Mouse (Mus musculus) forebrain, embryonic 11.5 days (tissue): ENCODE data around the gene Slc18b1. TPM values are rescaled to one million over a fixed set of nuclear protein-coding genes. Genes with fewer than 3 reads are reported as not detected.
"Not testable (repeated sequence)": the region's sequence is repeated elsewhere in the genome, so short reads cannot be mapped to it uniquely, and the experiment has no call there.

Experiments used
- ATAC-seq: fragments of 200-750 bp; cut with Nextera tagmentation; replicated peaks from 2 replicates; pipeline ENCODE4 v1.8.0; 2017; ENCODE audit warnings: moderate TSS enrichment; ENCODE audit not compliant: low FRiP score
- DNase-seq: peaks from one replicate; pipeline ENCODE4 v3.0.0-alpha.2; 2017; ENCODE audit warnings: low spot score
- H3K27ac ChIP-seq: fragments of 300-500 bp; sonication (generic); 2 replicates; pipeline ENCODE4 v1.5.1; 2014; ENCODE audit warnings: low read depth, low read length
- H3K27me3 ChIP-seq: fragments of 300-500 bp; sonication (generic); 2 replicates; pipeline ENCODE4 v1.6.1; 2014; ENCODE audit warnings: mild to moderate bottlenecking, low read length, mixed read lengths; ENCODE audit not compliant: control insufficient read depth, insufficient read depth
- H3K36me3 ChIP-seq: fragments of 300-500 bp; sonication (generic); 2 replicates; pipeline ENCODE4 v1.6.1; 2014; ENCODE audit warnings: mild to moderate bottlenecking, low read length, moderate library complexity, mixed read lengths; ENCODE audit not compliant: control insufficient read depth, insufficient read depth
- H3K4me1 ChIP-seq: fragments of 300-500 bp; sonication (generic); replicated peaks from 2 replicates; pipeline ENCODE4 v1.6.1; 2014; ENCODE audit warnings: low read length, mixed read lengths; ENCODE audit not compliant: control insufficient read depth, insufficient read depth
- H3K4me2 ChIP-seq: fragments of 300-500 bp; sonication (generic); 2 replicates; pipeline ENCODE4 v1.6.1; 2014; ENCODE audit warnings: low read depth, mild to moderate bottlenecking, low read length, moderate library complexity, mixed read lengths; ENCODE audit not compliant: severe bottlenecking
- H3K4me3 ChIP-seq: fragments of 300-500 bp; sonication (generic); 2 replicates; pipeline ENCODE4 v1.5.1; 2014; ENCODE audit warnings: low read depth, low read length
- H3K9ac ChIP-seq: fragments of 300-500 bp; sonication (generic); 2 replicates; pipeline ENCODE4 v1.6.1; 2014; ENCODE audit warnings: low read length
- H3K9me3 ChIP-seq: fragments of 300-500 bp; sonication (generic); 2 replicates; pipeline ENCODE4 v1.6.1; 2016; ENCODE audit warnings: low read length, mixed read lengths; ENCODE audit not compliant: control insufficient read depth
- WGBS: fragments of 180-500 bp; shearing (Covaris S2); extraction: QIAGEN DNeasy Blood & Tissue Kit; methylation state at CpG from one replicate; pipeline ENCODE4 v1.1.7; 2014; 5-methylcytosine and 5-hydroxymethylcytosine counted together
- polyA plus RNA-seq: library from polyadenylated mRNA; unstranded; fragments of >200 nt; fragmentation: Nextera tagmentation; extraction: Ambion mirVana; gene quantifications from 2 replicates; pipeline ENCODE4 v1.2.1, GENCODE M21; 2014

The Slc18b1 gene
- polyA plus RNA-seq, 1 experiment from 2014 or later = 20.9 TPM

DNA sequence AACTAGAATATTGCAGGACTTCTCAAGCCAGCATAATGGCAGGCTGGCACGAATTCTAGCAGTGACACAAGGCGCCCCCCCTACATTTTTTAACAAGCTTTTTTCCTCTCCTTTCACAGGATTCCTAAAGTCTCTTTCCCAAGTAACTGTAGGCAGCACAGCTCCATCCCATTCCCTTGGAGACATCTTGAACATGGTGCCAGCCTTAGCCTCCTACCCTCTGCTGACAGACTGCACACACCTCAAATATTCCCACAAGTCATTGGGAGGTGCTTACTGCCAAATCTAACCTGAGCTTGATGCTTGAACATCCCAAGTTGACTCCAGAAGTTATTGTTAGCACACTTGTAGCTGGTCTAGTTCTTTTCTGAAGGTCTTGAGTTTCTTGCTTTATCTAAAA is 12.7 kb upstream of the Slc18b1 start:
- H3K4me3 ChIP-seq = no peak overlapping the region
- H3K4me2 ChIP-seq = no peak overlapping the region
- no peak for ATAC-seq
- H3K27ac ChIP-seq = no peak overlapping the region
- H3K9me3 ChIP-seq = no peaks in the 10 kb centered on the region
- H3K9ac ChIP-seq = no peak overlapping the region
- DNase-seq = no peak
- H3K36me3 ChIP-seq = peaks cover 11% of the 10 kb centered on the region
- 36% methylated on average over 2 of the region's 2 CpGs for WGBS
- no peaks in the 10 kb centered on the region for H3K27me3 ChIP-seq
- peaks cover 2% of the 10 kb centered on the region; the same call in 1 of the 2 replicates for H3K4me1 ChIP-seq

GRCm38 (mm10) chr10:23785599-23785998 is 11.2 kb upstream of the Slc18b1 start:
- H3K27ac ChIP-seq, H3K9me3 ChIP-seq, H3K27me3 ChIP-seq, DNase-seq, H3K4me1 ChIP-seq, ATAC-seq: not testable (repeated sequence)
- H3K4me3 ChIP-seq = peak overlapping the region; percentile 85
- peak overlapping the region; percentile 91 for H3K9ac ChIP-seq
- H3K36me3 ChIP-seq = peaks cover 11% of the 10 kb centered on the region
- WGBS = 43% methylated on average over 7 of the region's 7 CpGs
- H3K4me2 ChIP-seq = peak overlapping the region; percentile 89

GRCm38 (mm10) chr10:23786040-23786439 is 10.7 kb upstream of the Slc18b1 start:
- Histone ChIP-seq H3K9ac (peak overlapping the region; percentile 91), H3K27me3 (no peaks in the 10 kb centered on the region), H3K27ac (no peak overlapping the region), H3K9me3 (no peaks in the 10 kb centered on the region), H3K36me3 (peaks cover 11% of the 10 kb centered on the region), H3K4me1 (peaks cover 2% of the 10 kb centered on the region; the same call in 1 of the 2 replicates), H3K4me3 (peak overlapping the region; percentile 85), H3K4me2 (peak overlapping the region; percentile 89)
- ATAC-seq = no peak
- 0% methylated on average over 4 of the region's 4 CpGs for WGBS
- no peak for DNase-seq

- H3K9ac ChIP-seq = peak overlapping the region; percentile 91
- not testable (repeated sequence) for DNase-seq, H3K4me1 ChIP-seq, H3K27me3 ChIP-seq, ATAC-seq, H3K9me3 ChIP-seq
- peak overlapping the region; percentile 89 for H3K4me2 ChIP-seq
- H3K4me3 ChIP-seq = peak overlapping the region; percentile 85
- peaks cover 11% of the 10 kb centered on the region for H3K36me3 ChIP-seq
- under 1% methylated on average over 23 of the region's 23 CpGs for WGBS
- H3K27ac ChIP-seq = 0 out of 2 replicates have a peak overlapping the region, but pooled peaks have one; percentile 41
Observed at GRCm38 (mm10) chr10:23786631-23787038, 10.2 kb upstream of the Slc18b1 start.

- no peaks in the 10 kb centered on the region for H3K27me3 ChIP-seq
- H3K9ac ChIP-seq = peak within 1 kb of the TSS; percentile 91
- DNase-seq (peak; percentile 99), ATAC-seq (peak; percentile 97)
- WGBS = under 1% methylated on average over 51 of the region's 51 CpGs
- peaks cover 11% of the 10 kb centered on the region for H3K36me3 ChIP-seq
- peak within 1 kb of the TSS; percentile 89 for H3K4me2 ChIP-seq
- H3K27ac ChIP-seq = peak within 1 kb of the TSS; percentile 62
- peaks cover 2% of the 10 kb centered on the region; the same call in 1 of the 2 replicates for H3K4me1 ChIP-seq
- H3K9me3 ChIP-seq = no peaks in the 10 kb centered on the region
- H3K4me3 ChIP-seq = peak within 1 kb of the TSS; percentile 85
Observed at GRCm38 (mm10) chr10:23787062-23787821, 9.5 kb upstream of the Slc18b1 start, which contains the start of gene Rps12. TSS of gene Rps12 (minus strand) at chr10:23787275.

DNA sequence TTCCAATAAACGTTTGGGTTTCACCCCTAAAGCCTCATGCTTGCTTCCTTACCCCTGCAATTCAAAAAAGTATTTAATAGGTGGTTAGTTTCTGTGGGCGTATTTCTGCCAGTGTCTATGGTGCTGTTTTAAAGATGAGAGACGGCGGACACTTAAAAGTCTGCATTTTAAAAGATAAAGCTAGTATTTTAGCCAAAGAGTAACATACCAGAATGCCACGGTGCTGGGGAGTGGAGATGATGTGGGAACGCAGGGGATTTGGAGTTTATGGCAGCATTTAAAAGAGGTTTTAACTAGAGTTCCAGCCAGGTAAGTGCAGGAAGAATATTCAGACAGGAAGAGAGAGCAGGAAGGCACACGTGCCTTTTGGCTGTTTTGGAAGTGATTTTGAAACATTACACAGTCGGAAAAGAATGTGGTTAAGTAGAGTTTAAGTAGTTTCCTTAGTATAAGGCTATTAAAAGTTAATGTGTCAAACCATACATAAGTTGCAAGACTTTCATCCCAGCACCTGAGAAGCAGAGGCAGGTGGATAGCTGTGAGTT is 8.7 kb upstream of the Slc18b1 start:
- WGBS = 10% methylated on average over 8 of the region's 8 CpGs
- no peak overlapping the region; the same call in 1 of the 2 replicates for H3K27ac ChIP-seq
- ATAC-seq = no peak

DNA sequence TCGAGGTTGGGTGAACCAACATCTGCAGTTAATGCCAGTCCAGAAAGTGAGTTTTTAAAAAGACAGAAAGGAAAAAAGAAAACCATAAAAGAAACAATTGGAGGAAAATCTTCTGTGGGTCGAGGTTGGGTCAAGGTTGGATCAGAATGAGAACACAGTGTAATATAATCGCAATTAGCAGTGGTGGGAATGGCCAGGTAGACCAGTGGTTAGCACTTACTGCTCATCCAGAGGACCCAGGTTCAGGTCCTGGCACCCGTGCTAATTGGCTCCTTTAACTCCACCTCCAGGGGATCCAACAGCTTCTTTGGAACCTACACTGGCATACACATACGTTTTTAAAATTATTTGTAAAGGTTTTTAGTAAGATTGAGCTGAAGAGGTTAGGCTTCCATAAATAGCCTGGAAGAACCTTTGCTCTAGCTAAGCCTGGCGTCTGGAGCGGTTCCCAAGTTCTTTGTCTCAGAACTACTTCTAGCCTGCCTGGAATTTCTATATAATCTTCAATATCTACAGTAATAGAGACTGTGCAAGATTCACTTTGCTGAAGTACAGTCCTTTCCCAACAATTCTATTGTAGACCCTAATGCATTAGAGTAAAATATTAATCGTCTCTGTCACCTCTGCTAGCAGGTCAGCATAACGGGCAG is 790 bp upstream of the Slc18b1 start:
- Histone ChIP-seq H3K4me3 (peak overlapping the region; percentile 64; the same call in 1 of the 2 replicates), H3K4me2 (peak overlapping the region; percentile 75), H3K27ac (no peak overlapping the region), H3K4me1 (0 out of 2 replicates have a peak, but pooled peaks cover 2% of the 10 kb centered on the region), H3K9me3 (no peaks in the 10 kb centered on the region), H3K9ac (peak overlapping the region; percentile 89; the same call in 1 of the 2 replicates), H3K27me3 (no peaks in the 10 kb centered on the region), H3K36me3 (no peaks in the 10 kb centered on the region; the same call in 1 of the 2 replicates)
- ATAC-seq = no peak
- no peak for DNase-seq
- 58% methylated on average over 9 of the region's 9 CpGs for WGBS

More for the DNA sequence above, 8.7 kb upstream of the Slc18b1 start:
- Histone ChIP-seq H3K9ac (peak overlapping the region; percentile 91), H3K4me2 (peak overlapping the region; percentile 80), H3K9me3 (no peaks in the 10 kb centered on the region), H3K36me3 (peaks cover 11% of the 10 kb centered on the region), H3K4me1 (peaks cover 2% of the 10 kb centered on the region; the same call in 1 of the 2 replicates), H3K27me3 (no peaks in the 10 kb centered on the region), H3K4me3 (peak overlapping the region; percentile 85)
- DNase-seq = no peak

DNA sequence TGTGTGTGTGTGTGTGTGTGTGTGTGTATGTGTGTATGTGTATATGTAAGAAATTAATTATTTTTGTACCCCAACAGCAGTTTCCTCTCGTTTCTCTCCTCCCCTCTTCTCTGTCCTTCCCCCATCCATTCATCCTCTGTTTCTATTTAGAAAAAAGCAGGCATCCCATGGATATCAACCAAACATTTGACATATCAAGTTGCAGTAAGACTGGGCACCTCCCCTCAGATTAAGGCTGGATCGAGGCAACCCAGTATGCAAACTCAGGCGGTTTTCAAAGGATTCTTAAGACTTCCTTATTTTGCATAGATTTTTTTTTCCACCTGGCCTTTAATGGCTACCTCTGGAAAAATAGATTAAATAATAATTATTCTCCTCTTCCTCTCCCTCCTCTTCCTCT is 820 bp downstream of the Slc18b1 start:
- Histone ChIP-seq H3K9me3 (no peaks in the 10 kb centered on the region), H3K36me3 (no peaks in the 10 kb centered on the region; the same call in 1 of the 2 replicates), H3K4me1 (0 out of 2 replicates have a peak, but pooled peaks cover 2% of the 10 kb centered on the region), H3K4me3 (peak overlapping the region; percentile 64), H3K4me2 (peak overlapping the region; percentile 75; the same call in 1 of the 2 replicates), H3K9ac (peak overlapping the region; percentile 89; the same call in 1 of the 2 replicates), H3K27ac (no peak overlapping the region), H3K27me3 (no peaks in the 10 kb centered on the region)
- no peak for ATAC-seq
- DNase-seq = no peak
- WGBS = 22% methylated on average over 3 of the region's 3 CpGs
